Mouse (Mus musculus) right cerebral cortex, postnatal 36 days (tissue): ENCODE data around the gene Sly.
"Not testable (repeated sequence)": the region's sequence is repeated elsewhere in the genome, so short reads cannot be mapped to it uniquely, and the experiment has no call there.

Experiments
- DNase-seq, 2 experiments: peaks; one replicate each; pipeline ENCODE4 v3.0.0; 2022; ENCODE audit warnings: low spot score in 2 of 2, mixed read lengths in 1 of 2

Gene Sly

GRCm38 (mm10) chrY:57186888-57187287 lies at the start of gene Sly:
Sly (plus strand) TSS chrY:57187188.
- DNase-seq, result not testable (repeated sequence)
